Mouse (Mus musculus): ENCODE measurements around the gene Vipr2.

Vipr2 gene

DNA sequence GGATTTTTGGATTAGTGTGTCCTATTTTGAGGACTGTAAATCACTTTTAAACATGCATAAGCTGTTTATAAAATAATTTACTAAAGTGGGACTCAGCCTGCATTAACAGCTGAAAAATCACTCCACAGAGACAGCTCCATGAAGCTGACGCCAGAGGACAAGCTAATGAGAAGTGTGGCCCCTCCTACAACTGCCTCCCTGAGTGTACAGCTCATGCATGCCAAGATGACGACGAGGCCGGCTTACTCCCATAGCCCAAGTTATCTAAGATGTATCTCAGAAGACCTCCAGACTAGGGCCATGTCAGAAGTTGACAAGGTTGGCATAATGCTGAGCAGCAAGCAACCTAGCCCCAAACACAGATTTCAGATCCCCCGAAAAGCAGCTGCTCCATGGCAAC, 81.7 kb downstream of the Vipr2 start:
- no peak for DNase-seq (ENCODE audit: low spot score)

DNA sequence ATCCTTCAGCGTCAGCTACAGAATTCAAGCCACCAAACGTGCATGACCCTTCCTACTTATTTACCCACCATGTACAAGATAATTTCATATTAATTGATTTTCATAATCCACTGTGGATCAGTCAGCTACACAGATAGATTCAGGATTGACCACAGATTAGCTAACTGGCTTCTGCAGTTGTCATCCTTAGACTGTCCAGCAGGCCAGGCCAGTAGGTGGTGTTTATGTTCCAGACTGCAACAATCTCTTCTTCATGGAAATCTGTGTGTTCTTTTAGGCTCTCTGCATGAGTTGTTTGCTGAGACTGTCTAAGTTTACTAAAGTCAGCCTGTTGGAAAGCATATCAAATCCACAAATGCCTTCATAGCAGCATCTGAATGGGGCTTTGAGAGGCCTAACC, 82.2 kb downstream of the Vipr2 start:
- DNase-seq (ENCODE audit: low spot score): no peak

DNA sequence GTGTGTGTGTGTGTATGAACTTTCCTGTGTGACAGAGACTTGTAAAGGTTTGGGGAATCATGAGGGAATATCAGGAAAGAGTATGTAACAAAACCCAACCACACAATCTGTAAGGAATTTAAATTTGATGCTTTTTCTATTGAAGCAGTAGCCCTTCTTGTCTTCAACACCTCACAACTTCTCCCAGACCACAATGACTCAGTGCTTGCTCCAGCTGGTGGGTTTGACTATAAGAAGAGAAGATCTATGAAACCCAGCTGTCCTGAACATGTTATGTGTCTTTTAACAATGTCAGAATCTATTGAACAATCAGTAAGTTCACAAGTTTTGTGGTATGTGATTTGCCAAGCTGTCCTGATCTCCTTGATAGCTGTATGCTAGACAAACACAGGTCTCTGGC, 87.8 kb downstream of the Vipr2 start:
- no peak for DNase-seq (ENCODE audit: low spot score)

DNA sequence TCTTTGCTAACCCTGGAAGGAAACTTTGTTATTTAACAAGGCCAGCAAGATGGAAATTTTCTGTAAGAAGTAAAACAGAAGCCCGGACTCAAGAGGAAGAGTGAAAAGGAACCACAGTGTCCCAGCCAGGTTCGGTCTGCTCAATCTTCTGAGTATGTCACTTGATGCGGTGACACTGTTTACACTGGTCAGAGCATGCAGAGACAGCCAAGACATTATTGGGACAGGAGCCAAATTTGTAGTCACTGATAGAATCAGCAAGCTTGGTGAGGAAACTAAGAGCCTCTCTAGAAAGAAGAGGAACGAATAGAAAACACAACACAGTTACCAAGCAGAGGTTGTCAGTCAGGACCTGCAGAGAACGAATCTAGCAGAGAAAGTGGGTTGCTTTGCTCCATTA, 92.1 kb downstream of the Vipr2 start:
- no peak for DNase-seq (ENCODE audit: low spot score)

DNA sequence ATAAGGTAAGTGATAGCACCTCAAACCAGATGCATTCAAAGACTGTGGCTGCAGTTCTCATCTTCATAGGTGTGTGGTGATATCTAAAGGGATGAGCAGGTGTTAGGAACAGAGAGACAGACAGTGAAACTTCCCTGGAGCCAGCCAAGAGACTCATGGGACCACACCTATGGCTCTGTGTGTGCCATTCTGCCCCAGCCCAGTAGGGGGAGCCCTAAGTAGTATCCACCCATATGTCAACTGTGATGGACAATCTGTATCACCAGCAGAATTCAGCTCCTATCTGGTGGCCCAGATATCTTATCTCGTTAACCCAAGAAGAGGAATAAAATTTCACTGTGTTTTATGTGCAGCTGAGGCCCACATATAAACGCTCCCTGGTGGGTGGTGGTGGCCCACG, 99.4 kb downstream of the Vipr2 start:
- DNase-seq (ENCODE audit: low spot score): no peak

DNA sequence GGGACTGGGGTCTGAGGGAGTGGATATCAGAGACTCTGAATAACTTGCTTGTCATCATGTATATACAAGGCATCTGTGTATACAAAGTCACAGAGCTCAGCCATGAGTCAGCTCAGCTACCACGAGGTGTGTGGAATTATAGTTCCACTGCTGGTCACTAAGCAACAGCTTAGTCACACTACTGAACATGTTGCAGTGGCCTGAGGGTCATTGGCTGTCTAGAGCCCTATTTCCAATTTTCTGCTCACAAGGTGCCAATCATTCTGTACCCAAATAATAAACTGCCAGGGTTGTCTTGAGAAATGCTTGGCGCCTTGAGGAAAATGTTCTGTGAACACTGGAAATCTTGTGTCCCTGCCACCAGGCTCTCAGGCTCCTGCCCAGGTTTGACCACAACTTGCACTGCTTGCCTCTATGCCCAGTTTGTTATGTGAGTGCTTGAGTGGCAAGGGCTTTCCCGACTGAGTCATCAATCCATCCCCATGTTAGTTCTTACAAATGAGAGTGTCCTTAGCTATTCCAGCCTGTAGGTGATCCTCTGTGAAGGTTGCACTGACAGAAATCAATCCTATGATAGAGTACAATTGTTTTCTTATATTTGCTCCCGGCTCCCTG, 104.0 kb downstream of the Vipr2 start:
- DNase-seq (ENCODE audit: low spot score): no peak

DNA sequence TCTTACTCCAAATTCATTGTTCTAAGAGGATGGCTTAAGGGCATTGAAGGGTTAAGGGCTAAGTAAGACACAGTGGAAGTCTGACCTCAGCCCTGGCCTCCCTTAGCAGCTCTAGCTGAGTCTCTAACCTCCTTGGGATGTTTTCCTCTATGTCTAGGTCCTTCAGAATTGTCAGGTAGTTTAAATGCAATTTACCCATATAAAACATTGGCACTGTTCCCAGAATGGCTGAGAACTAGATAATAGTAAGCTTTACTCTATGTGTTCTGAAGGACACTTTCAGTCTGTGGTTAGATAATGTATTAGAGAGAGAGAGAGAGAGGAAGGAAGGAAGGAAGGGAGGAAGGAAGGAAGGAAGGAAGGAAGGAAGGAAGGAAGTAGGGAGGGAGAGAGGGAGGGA, 104.8 kb downstream of the Vipr2 start:
- DNase-seq (ENCODE audit: low spot score): no peak

DNA sequence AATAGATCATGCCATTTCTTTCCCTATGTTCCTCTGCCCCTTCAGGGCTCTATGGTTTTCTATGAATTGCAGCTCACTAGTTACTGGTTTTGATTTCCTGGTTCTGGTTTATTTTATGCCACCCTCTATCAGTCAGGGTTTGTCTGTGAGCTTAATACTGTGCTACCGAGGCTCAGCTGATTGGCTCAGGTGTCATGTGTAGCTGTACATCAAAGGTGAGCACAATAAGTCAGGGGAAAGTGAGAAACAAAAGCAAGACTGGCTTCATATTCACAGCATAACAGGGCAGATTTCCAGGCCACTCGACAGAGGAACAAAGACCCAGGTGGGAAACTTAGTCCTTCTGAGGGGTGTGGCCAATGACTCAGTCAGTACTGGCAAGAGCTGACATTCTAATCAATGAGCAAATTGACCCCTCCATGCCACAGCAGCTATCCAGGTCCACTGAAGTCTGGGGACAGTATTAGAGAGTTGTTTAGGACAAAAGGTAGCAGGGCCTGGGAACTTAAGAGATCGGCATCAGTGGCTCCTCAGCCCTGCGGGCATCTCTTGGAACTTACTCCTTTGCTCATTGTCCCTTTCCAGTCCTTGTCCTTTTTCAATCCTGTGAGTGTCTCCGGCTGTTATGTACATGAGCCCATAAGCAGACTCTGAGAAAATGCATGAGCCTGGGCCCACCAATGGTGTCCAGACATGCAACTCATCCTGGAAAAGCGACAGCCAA, 105.8 kb downstream of the Vipr2 start:
- no peak for DNase-seq (ENCODE audit: low spot score)

DNA sequence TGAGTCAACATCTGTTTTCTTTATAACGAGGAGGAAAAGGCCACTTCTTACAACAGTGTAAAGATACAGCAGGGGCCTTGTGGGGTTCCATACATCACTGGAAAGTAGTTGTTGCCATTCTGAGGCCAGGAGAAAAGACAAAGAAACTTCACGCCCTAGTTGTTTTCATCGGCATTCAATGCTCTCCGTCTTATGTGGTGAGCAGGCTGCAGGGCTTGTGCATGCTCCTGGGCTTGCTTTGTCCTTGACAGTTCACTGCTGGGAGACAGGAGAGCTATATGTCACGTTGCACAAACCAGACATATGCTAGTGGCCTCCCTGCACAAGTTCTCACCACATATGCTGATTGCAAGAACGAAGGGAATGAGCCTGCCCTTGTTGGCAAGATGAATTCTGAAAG, 116.4 kb downstream of the Vipr2 start:
- DNase-seq (ENCODE audit: low spot score): no peak

DNA sequence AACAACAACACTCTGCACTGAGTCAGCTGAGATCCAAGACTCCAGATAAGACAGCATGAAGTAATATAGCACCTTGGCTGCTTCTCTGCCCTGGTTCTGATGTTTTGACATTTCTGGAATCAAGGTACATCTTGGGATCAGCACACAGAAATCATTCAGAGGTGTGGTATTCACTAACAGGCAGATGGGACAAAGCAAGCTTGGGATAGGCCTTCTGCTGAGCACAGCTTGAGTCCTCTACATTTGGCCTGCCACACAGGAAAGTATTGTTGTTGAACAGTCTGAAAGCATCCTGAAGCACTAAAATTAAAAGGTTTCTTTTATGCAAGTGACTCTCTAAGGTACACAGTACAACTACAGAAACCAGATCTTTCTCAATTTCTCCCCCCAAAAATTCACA, 117.1 kb downstream of the Vipr2 start:
- no peak for DNase-seq (ENCODE audit: low spot score)

All from retina, embryonic 14.5 days (tissue).